Mouse (Mus musculus) stomach, embryonic 15.5 days (tissue): Measurements from ENCODE around the gene Ptchd3. TPM values are rescaled to one million over a fixed set of nuclear protein-coding genes. Genes with fewer than 3 reads are reported as not detected.

Source experiments
- ATAC-seq: fragments of 200-750 bp; cut with Nextera tagmentation; 2 replicates; pipeline ENCODE4 v1.8.0; 2017; ENCODE audit warnings: low read depth, moderate number of reproducible peaks, moderate TSS enrichment; ENCODE audit not compliant: insufficient read depth, low FRiP score
- H3K27ac ChIP-seq: fragments of 300-500 bp; sonication (generic); 2 replicates; pipeline ENCODE4 v1.5.1; 2015; ENCODE audit warnings: mild to moderate bottlenecking, inconsistent platforms
- H3K27me3 ChIP-seq: fragments of 300-500 bp; sonication (generic); replicated peaks from 2 replicates; pipeline ENCODE4 v1.6.1; 2015; ENCODE audit warnings: inconsistent platforms
- H3K36me3 ChIP-seq: fragments of 300-500 bp; sonication (generic); 2 replicates; pipeline ENCODE4 v1.6.1; 2015; ENCODE audit warnings: inconsistent platforms
- H3K4me1 ChIP-seq: fragments of 300-500 bp; sonication (generic); 2 replicates; pipeline ENCODE4 v1.6.1; 2015; ENCODE audit warnings: inconsistent platforms
- H3K4me2 ChIP-seq: fragments of 300-500 bp; sonication (generic); 2 replicates; pipeline ENCODE4 v1.6.1; 2015; ENCODE audit warnings: mild to moderate bottlenecking, inconsistent platforms
- H3K4me3 ChIP-seq: fragments of 300-500 bp; sonication (generic); replicated peaks from 2 replicates; pipeline ENCODE4 v1.5.1; 2015; ENCODE audit warnings: inconsistent platforms
- H3K9ac ChIP-seq: fragments of 300-500 bp; sonication (generic); 2 replicates; pipeline ENCODE4 v1.6.1; 2015; ENCODE audit warnings: inconsistent platforms
- H3K9me3 ChIP-seq: fragments of 300-500 bp; sonication (generic); 2 replicates; pipeline ENCODE4 v1.6.1; 2016; ENCODE audit warnings: inconsistent platforms
- WGBS: fragments of 180-500 bp; shearing (Covaris S2); methylation state at CpG from one replicate; pipeline ENCODE4 v1.1.7; 2015; 5-methylcytosine and 5-hydroxymethylcytosine counted together
- polyA plus RNA-seq: library from polyadenylated mRNA; unstranded; fragments of >200 nt; fragmentation: Nextera tagmentation; extraction: Ambion mirVana; gene quantifications from 2 replicates; pipeline ENCODE4 v1.2.1, GENCODE M21; 2015

Ptchd3 gene
- polyA plus RNA-seq = not detected in 2 replicates

GRCm38 (mm10) chr11:121829947-121830346 is at the start of gene Ptchd3:
Ptchd3 (plus strand) TSS chr11:121830247.
- Histone ChIP-seq H3K4me3 (no peak within 1 kb of the TSS), H3K4me1 (no peaks in the 10 kb centered on the region), H3K27ac (no peak within 1 kb of the TSS), H3K27me3 (no peaks in the 10 kb centered on the region), H3K4me2 (peak within 1 kb of the TSS; percentile 8; the same call in 1 of the 2 replicates), H3K9ac (no peak within 1 kb of the TSS), H3K9me3 (no peaks in the 10 kb centered on the region), H3K36me3 (no peaks in the 10 kb centered on the region)
- no peak for ATAC-seq
- 57% methylated on average over 18 of the region's 18 CpGs for WGBS

- Histone ChIP-seq H3K9me3 (no peaks in the 10 kb centered on the region), H3K36me3 (no peaks in the 10 kb centered on the region), H3K4me3 (no peak overlapping the region), H3K4me2 (no peak overlapping the region), H3K27me3 (no peaks in the 10 kb centered on the region), H3K27ac (no peak overlapping the region), H3K4me1 (no peaks in the 10 kb centered on the region), H3K9ac (no peak overlapping the region)
- ATAC-seq = no peak
- WGBS = 75% methylated on average over 1 of the region's 1 CpGs
These were observed 48.2 kb upstream of the Ptchd3 start for GRCm38 (mm10) chr11:121781831-121782230.

GRCm38 (mm10) chr11:121787456-121787855 is 42.6 kb upstream of the Ptchd3 start:
- Histone ChIP-seq H3K36me3 (no peaks in the 10 kb centered on the region), H3K4me3 (no peak overlapping the region), H3K9ac (no peak overlapping the region), H3K4me2 (no peak overlapping the region), H3K27me3 (no peaks in the 10 kb centered on the region), H3K4me1 (peaks cover 5% of the 10 kb centered on the region; the same call in 1 of the 2 replicates), H3K27ac (no peak overlapping the region), H3K9me3 (no peaks in the 10 kb centered on the region)
- no peak for ATAC-seq

GRCm38 (mm10) chr11:121789566-121789965 is 40.5 kb upstream of the Ptchd3 start:
- H3K27ac ChIP-seq = no peak overlapping the region
- no peaks in the 10 kb centered on the region for H3K36me3 ChIP-seq
- WGBS = 73% methylated on average over 3 of the region's 3 CpGs
- H3K9me3 ChIP-seq = no peaks in the 10 kb centered on the region
- H3K9ac ChIP-seq = no peak overlapping the region
- no peak for ATAC-seq
- no peak overlapping the region for H3K4me3 ChIP-seq
- H3K27me3 ChIP-seq = no peaks in the 10 kb centered on the region
- H3K4me1 ChIP-seq = peaks cover 12% of the 10 kb centered on the region
- no peak overlapping the region for H3K4me2 ChIP-seq

GRCm38 (mm10) chr11:121790671-121791094 is 39.4 kb upstream of the Ptchd3 start:
- WGBS = 64% methylated on average over 2 of the region's 2 CpGs
- Histone ChIP-seq H3K36me3 (no peaks in the 10 kb centered on the region), H3K27me3 (no peaks in the 10 kb centered on the region), H3K4me1 (peaks cover 20% of the 10 kb centered on the region), H3K4me2 (no peak overlapping the region), H3K4me3 (no peak overlapping the region), H3K27ac (no peak overlapping the region), H3K9ac (no peak overlapping the region), H3K9me3 (no peaks in the 10 kb centered on the region)
- no peak for ATAC-seq

DNA sequence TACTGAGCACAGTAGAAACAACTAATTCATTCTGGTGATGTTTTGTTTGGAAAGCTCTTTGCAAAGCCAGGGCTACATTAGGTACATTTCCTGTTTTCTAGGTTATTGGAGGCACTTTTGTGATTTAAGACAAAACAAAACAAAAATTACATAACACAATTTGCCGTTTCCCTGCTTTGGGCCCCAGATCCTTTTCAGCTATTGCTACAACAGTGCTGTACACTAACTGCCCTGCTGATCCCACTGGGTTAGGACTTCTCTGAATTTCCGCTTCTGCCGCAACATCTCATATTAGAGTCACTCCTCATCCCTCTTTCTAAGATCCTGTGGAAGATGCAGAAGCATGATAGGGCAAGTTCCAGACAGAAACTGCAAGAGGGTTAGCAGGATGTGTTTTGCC is 38.6 kb upstream of the Ptchd3 start:
- Histone ChIP-seq H3K4me2 (no peak overlapping the region), H3K36me3 (no peaks in the 10 kb centered on the region), H3K9ac (no peak overlapping the region), H3K27ac (no peak overlapping the region), H3K9me3 (no peaks in the 10 kb centered on the region), H3K27me3 (no peaks in the 10 kb centered on the region), H3K4me3 (no peak overlapping the region), H3K4me1 (peaks cover 20% of the 10 kb centered on the region)
- no peak for ATAC-seq
- WGBS = 59% methylated on average over 3 of the region's 3 CpGs

- Histone ChIP-seq H3K4me3 (no peak overlapping the region), H3K4me1 (peaks cover 20% of the 10 kb centered on the region), H3K9me3 (no peaks in the 10 kb centered on the region), H3K9ac (no peak overlapping the region), H3K36me3 (no peaks in the 10 kb centered on the region), H3K4me2 (no peak overlapping the region), H3K27ac (no peak overlapping the region), H3K27me3 (no peaks in the 10 kb centered on the region)
- 45% methylated on average over 1 of the region's 1 CpGs for WGBS
- no peak for ATAC-seq
These were observed 38.1 kb upstream of the Ptchd3 start for GRCm38 (mm10) chr11:121791991-121792390.

DNA sequence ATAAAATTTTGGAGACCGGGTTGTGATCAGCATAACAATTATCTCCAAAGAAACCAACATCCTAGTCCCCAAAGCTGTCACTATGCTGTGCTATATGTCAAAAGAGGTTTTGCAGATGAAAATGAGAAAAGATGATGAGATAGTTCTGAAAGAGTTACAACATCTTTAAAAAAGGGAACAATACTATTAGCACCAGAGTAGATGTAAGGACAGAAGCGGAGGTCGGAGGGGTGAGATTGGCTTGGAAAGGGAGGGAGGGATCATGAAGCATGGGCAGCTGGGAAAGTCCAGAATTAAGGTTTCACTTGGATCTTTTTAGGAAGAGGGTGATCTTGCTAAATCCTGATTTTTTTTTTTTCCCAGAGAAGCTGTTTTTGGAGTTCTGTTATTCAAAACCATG is 36.5 kb upstream of the Ptchd3 start:
- peaks cover 20% of the 10 kb centered on the region for H3K4me1 ChIP-seq
- WGBS = 88% methylated on average over 3 of the region's 3 CpGs
- H3K27ac ChIP-seq = no peak overlapping the region
- no peaks in the 10 kb centered on the region for H3K27me3 ChIP-seq
- H3K9ac ChIP-seq = no peak overlapping the region
- ATAC-seq = no peak
- no peak overlapping the region for H3K4me2 ChIP-seq
- H3K36me3 ChIP-seq = no peaks in the 10 kb centered on the region
- H3K4me3 ChIP-seq = no peak overlapping the region
- H3K9me3 ChIP-seq = no peaks in the 10 kb centered on the region

DNA sequence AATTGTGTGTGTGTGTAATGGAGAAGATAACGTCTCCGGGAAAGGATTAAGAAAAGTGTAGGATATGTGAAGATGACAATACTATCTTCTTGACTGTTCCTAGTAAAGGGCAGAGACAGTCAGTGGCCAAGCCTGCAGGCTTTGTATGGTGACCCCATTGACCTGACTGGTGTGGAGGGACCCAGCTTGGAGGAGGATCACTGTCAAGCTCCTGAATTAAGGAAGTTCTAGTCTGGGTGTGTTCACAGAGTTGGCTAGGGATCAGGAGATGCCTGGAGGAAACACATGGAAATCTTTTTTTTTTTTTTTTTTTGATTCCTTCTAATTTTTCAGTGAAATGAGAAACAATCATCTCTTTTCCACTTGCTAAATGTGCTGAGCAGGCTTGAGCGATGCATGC is 35.9 kb upstream of the Ptchd3 start:
- WGBS = 46% methylated on average over 3 of the region's 3 CpGs
- Histone ChIP-seq H3K27me3 (no peaks in the 10 kb centered on the region), H3K9me3 (no peaks in the 10 kb centered on the region), H3K27ac (peak overlapping the region; percentile 79), H3K4me1 (peaks cover 20% of the 10 kb centered on the region), H3K4me2 (0 out of 2 replicates have a peak overlapping the region, but pooled peaks have one; percentile 6), H3K36me3 (no peaks in the 10 kb centered on the region), H3K9ac (no peak overlapping the region), H3K4me3 (no peak overlapping the region)
- no peak for ATAC-seq

- H3K27ac ChIP-seq = peak overlapping the region; percentile 79
- H3K9ac ChIP-seq = no peak overlapping the region
- 18% methylated on average over 6 of the region's 6 CpGs for WGBS
- H3K27me3 ChIP-seq = no peaks in the 10 kb centered on the region
- 0 out of 2 replicates have a peak overlapping the region, but pooled peaks have one; percentile 6 for H3K4me2 ChIP-seq
- H3K4me3 ChIP-seq = no peak overlapping the region
- H3K4me1 ChIP-seq = peaks cover 20% of the 10 kb centered on the region
- H3K36me3 ChIP-seq = no peaks in the 10 kb centered on the region
- ATAC-seq = peak; percentile 92
- H3K9me3 ChIP-seq = no peaks in the 10 kb centered on the region
These were observed 35.4 kb upstream of the Ptchd3 start for GRCm38 (mm10) chr11:121794591-121795199.

GRCm38 (mm10) chr11:121795978-121796377 is 34.1 kb upstream of the Ptchd3 start:
- ATAC-seq = no peak
- Histone ChIP-seq H3K27ac (no peak overlapping the region), H3K27me3 (no peaks in the 10 kb centered on the region), H3K36me3 (no peaks in the 10 kb centered on the region), H3K9me3 (no peaks in the 10 kb centered on the region), H3K4me1 (peaks cover 15% of the 10 kb centered on the region; the same call in 1 of the 2 replicates), H3K4me2 (no peak overlapping the region), H3K9ac (no peak overlapping the region), H3K4me3 (no peak overlapping the region)
- WGBS = 80% methylated on average over 2 of the region's 2 CpGs

GRCm38 (mm10) chr11:121798591-121798990 is 31.5 kb upstream of the Ptchd3 start:
- 71% methylated on average over 2 of the region's 2 CpGs for WGBS
- no peak for ATAC-seq

More at GRCm38 (mm10) chr11:121798591-121798990, 31.5 kb upstream of the Ptchd3 start:
- no peak overlapping the region for H3K4me2 ChIP-seq
- H3K4me1 ChIP-seq = peaks cover 15% of the 10 kb centered on the region; the same call in 1 of the 2 replicates
- H3K27ac ChIP-seq = no peak overlapping the region
- H3K36me3 ChIP-seq = no peaks in the 10 kb centered on the region
- H3K9me3 ChIP-seq = no peaks in the 10 kb centered on the region
- H3K9ac ChIP-seq = no peak overlapping the region
- no peaks in the 10 kb centered on the region for H3K27me3 ChIP-seq
- H3K4me3 ChIP-seq = no peak overlapping the region
